Mouse (Mus musculus) left cerebral cortex, postnatal 4 days (tissue): ENCODE measurements around the gene Spef1. TPM values are rescaled to one million over a fixed set of nuclear protein-coding genes. Genes with fewer than 3 reads are reported as not detected.

Experiments
- DNase-seq: peaks from one replicate; pipeline ENCODE4 v3.0.0-alpha.2; 2022
- intact Hi-C: fragments of 180-260 bp; cut with DNase I; formaldehyde crosslinking; loops from one replicate; pipeline ENCODE4 v1.15.1; 2025
- total RNA-seq, 2 experiments: library from RNA; stranded (reverse); gene quantifications; 2 replicates each; pipeline ENCODE4 v1.2.3; 2021

Gene Spef1
- total RNA-seq, 2 experiments from 2014 or later: 25.2 to 31.6 TPM

GRCm38 (mm10) chr2:131128636-131129157 lies 58.4 kb downstream of the Spef1 start:
- DNase-seq: no peak
- intact Hi-C loops: no loop called here

- no peak for DNase-seq
- intact Hi-C loops: no loop called here
Measured at GRCm38 (mm10) chr2:131128211-131128610, 58.9 kb downstream of the Spef1 start.

GRCm38 (mm10) chr2:131127161-131127730 lies 59.8 kb downstream of the Spef1 start, which contains the start of gene Hspa12b:
Gene Hspa12b (plus strand): TSS chr2:131127280.
- intact Hi-C loops: no loop called here
- DNase-seq: no peak

- no peak for DNase-seq
- intact Hi-C loops: no loop called here
Measured at GRCm38 (mm10) chr2:131125964-131126815, 60.9 kb downstream of the Spef1 start.

- intact Hi-C loops: no loop called here
- DNase-seq: no peak
Measured at GRCm38 (mm10) chr2:131125157-131125963, 61.7 kb downstream of the Spef1 start.

GRCm38 (mm10) chr2:131124166-131124565 lies 62.9 kb downstream of the Spef1 start:
- intact Hi-C loops: no loop called here

More at GRCm38 (mm10) chr2:131124166-131124565, 62.9 kb downstream of the Spef1 start:
- no peak for DNase-seq

Other genes with a start within 250 kb of the Spef1 start
- gene Gfra4, start 144.2 kb downstream of the Spef1 start, total RNA-seq: 10 to 100 TPM; 23.5 to 23.6 TPM
- 1 to 10 TPM; 1.0 to 1.4 TPM for gene Adam33, start 123.5 kb downstream of the Spef1 start, total RNA-seq
- under 1 TPM; 0.56 to 0.85 TPM for gene Siglec1, start 100.5 kb downstream of the Spef1 start, total RNA-seq
- gene Hspa12b, start 60.0 kb downstream of the Spef1 start, total RNA-seq: 1 to 10 TPM; 9.0 to 9.7 TPM
- not detected for gene Gm11037, start 53.8 kb downstream of the Spef1 start, total RNA-seq
- 10 to 100 TPM; 57.3 to 59.2 TPM for gene 1700037H04Rik, start 27.2 kb downstream of the Spef1 start, total RNA-seq
- 100 to 1,000 TPM; 103 to 108 TPM for gene Cenpb, start 7.2 kb downstream of the Spef1 start, total RNA-seq
- gene Cdc25b, start 333 bp downstream of the Spef1 start, total RNA-seq: 10 to 100 TPM; 25.1 to 30.1 TPM
- gene Ap5s1, start 19.8 kb upstream of the Spef1 start, total RNA-seq: 10 to 100 TPM; 17.9 to 18.5 TPM
- gene Mavs, start 46.8 kb upstream of the Spef1 start, total RNA-seq: 1 to 10 TPM; 4.5 to 4.7 TPM
- gene Pank2, start 75.2 kb upstream of the Spef1 start, total RNA-seq: 10 to 100 TPM; 47.6 to 50.8 TPM
- gene Rnf24, start 165.6 kb upstream of the Spef1 start, total RNA-seq: 10 to 100 TPM; 41.1 to 42.8 TPM